Mouse (Mus musculus): ENCODE results near the gene Col23a1. TPM values are rescaled to one million over a fixed set of nuclear protein-coding genes. Genes with fewer than 3 reads are reported as not detected.

The Col23a1 gene
- polyA plus RNA-seq, 1 experiment from 2014 or later: 5.8 TPM

- no peak overlapping the region for H3K9ac ChIP-seq (replicated peaks; ENCODE audit: low read length)
- no peaks in the 10 kb centered on the region for H3K9me3 ChIP-seq (ENCODE audit: low read length)
- ATAC-seq (ENCODE audit: low FRiP score, low TSS enrichment): no peak
- H3K4me2 ChIP-seq (replicated peaks; ENCODE audit: low read depth, low read length): no peak overlapping the region
- peaks cover 91% of the 10 kb centered on the region for H3K36me3 ChIP-seq (ENCODE audit: insufficient read depth, low read length)
- WGBS: 67% methylated on average over 3 of the region's 3 CpGs
- H3K27me3 ChIP-seq (ENCODE audit: insufficient read depth, low read length): no peaks in the 10 kb centered on the region
- H3K4me3 ChIP-seq (ENCODE audit: low read length): no peak overlapping the region
- H3K27ac ChIP-seq (ENCODE audit: low read length): no peak overlapping the region
- H3K4me1 ChIP-seq (ENCODE audit: insufficient read depth, low read length): 0 out of 2 replicates have a peak, but pooled peaks cover 3% of the 10 kb centered on the region
Measured at GRCm38 (mm10) chr11:51594715-51595350, 305.1 kb downstream of the Col23a1 start.

GRCm38 (mm10) chr11:51595459-51596083, 305.9 kb downstream of the Col23a1 start:
- Histone ChIP-seq H3K36me3 (ENCODE audit: insufficient read depth, low read length) (peaks cover 94% of the 10 kb centered on the region), H3K4me3 (ENCODE audit: low read length) (no peak overlapping the region), H3K4me1 (ENCODE audit: insufficient read depth, low read length) (0 out of 2 replicates have a peak, but pooled peaks cover 3% of the 10 kb centered on the region), H3K4me2 (replicated peaks; ENCODE audit: low read depth, low read length) (no peak overlapping the region), H3K9ac (replicated peaks; ENCODE audit: low read length) (no peak overlapping the region), H3K9me3 (ENCODE audit: low read length) (no peaks in the 10 kb centered on the region), H3K27me3 (ENCODE audit: insufficient read depth, low read length) (no peaks in the 10 kb centered on the region), H3K27ac (ENCODE audit: low read length) (no peak overlapping the region)
- WGBS: 92% methylated on average over 1 of the region's 1 CpGs
- no peak for ATAC-seq (ENCODE audit: low FRiP score, low TSS enrichment)

GRCm38 (mm10) chr11:51597553-51597952, 307.8 kb downstream of the Col23a1 start:
- Histone ChIP-seq H3K27me3 (ENCODE audit: insufficient read depth, low read length) (no peaks in the 10 kb centered on the region), H3K27ac (ENCODE audit: low read length) (no peak overlapping the region), H3K4me3 (ENCODE audit: low read length) (no peak overlapping the region), H3K9ac (replicated peaks; ENCODE audit: low read length) (no peak overlapping the region), H3K4me2 (replicated peaks; ENCODE audit: low read depth, low read length) (no peak overlapping the region), H3K9me3 (ENCODE audit: low read length) (no peaks in the 10 kb centered on the region), H3K36me3 (ENCODE audit: insufficient read depth, low read length) (peaks cover 93% of the 10 kb centered on the region), H3K4me1 (ENCODE audit: insufficient read depth, low read length) (peaks cover 8% of the 10 kb centered on the region)
- ATAC-seq (ENCODE audit: low FRiP score, low TSS enrichment): no peak
- WGBS: 84% methylated on average over 2 of the region's 2 CpGs

- no peaks in the 10 kb centered on the region for H3K27me3 ChIP-seq (ENCODE audit: insufficient read depth, low read length)
- no peak overlapping the region for H3K27ac ChIP-seq (ENCODE audit: low read length)
- no peak for ATAC-seq (ENCODE audit: low FRiP score, low TSS enrichment)
- H3K36me3 ChIP-seq (ENCODE audit: insufficient read depth, low read length): peaks cover 79% of the 10 kb centered on the region
- 89% methylated on average over 3 of the region's 3 CpGs for WGBS
- no peaks in the 10 kb centered on the region for H3K9me3 ChIP-seq (ENCODE audit: low read length)
- 0 out of 2 replicates have a peak overlapping the region, but pooled peaks have one; percentile 23 for H3K9ac ChIP-seq (replicated peaks; ENCODE audit: low read length)
- H3K4me3 ChIP-seq (ENCODE audit: low read length): no peak overlapping the region
- no peak overlapping the region for H3K4me2 ChIP-seq (replicated peaks; ENCODE audit: low read depth, low read length)
- peaks cover 33% of the 10 kb centered on the region for H3K4me1 ChIP-seq (ENCODE audit: insufficient read depth, low read length)
Measured at GRCm38 (mm10) chr11:51602253-51602652, 312.5 kb downstream of the Col23a1 start.

- Histone ChIP-seq H3K36me3 (ENCODE audit: insufficient read depth, low read length) (peaks cover 44% of the 10 kb centered on the region), H3K27ac (ENCODE audit: low read length) (peak overlapping the region; percentile 96)
Measured at GRCm38 (mm10) chr11:51605602-51606446, 316.1 kb downstream of the Col23a1 start.

GRCm38 (mm10) chr11:51606447-51607095, 316.9 kb downstream of the Col23a1 start, which contains the start of gene Hnrnpab:
Gene Hnrnpab, minus strand, starts transcription at chr11:51606847.
- H3K4me3 ChIP-seq (ENCODE audit: low read length): peak within 1 kb of the TSS; percentile 96
- peak within 1 kb of the TSS; percentile 100 for H3K9ac ChIP-seq (replicated peaks; ENCODE audit: low read length)
- peaks cover 36% of the 10 kb centered on the region for H3K36me3 ChIP-seq (ENCODE audit: insufficient read depth, low read length)
- ATAC-seq (ENCODE audit: low FRiP score, low TSS enrichment): peak; percentile 94
- under 1% methylated on average over 91 of the region's 91 CpGs for WGBS
- H3K27ac ChIP-seq (ENCODE audit: low read length): peak within 1 kb of the TSS; percentile 96
- H3K9me3 ChIP-seq (ENCODE audit: low read length): no peaks in the 10 kb centered on the region
- no peaks in the 10 kb centered on the region for H3K27me3 ChIP-seq (ENCODE audit: insufficient read depth, low read length)
- H3K4me1 ChIP-seq (ENCODE audit: insufficient read depth, low read length): peaks cover 39% of the 10 kb centered on the region
- H3K4me2 ChIP-seq (replicated peaks; ENCODE audit: low read depth, low read length): peak within 1 kb of the TSS; percentile 93

More at GRCm38 (mm10) chr11:51605602-51606446, 316.1 kb downstream of the Col23a1 start:
- peak; percentile 81 for ATAC-seq (ENCODE audit: low FRiP score, low TSS enrichment)
- Histone ChIP-seq H3K4me3 (ENCODE audit: low read length) (peak overlapping the region; percentile 96), H3K9me3 (ENCODE audit: low read length) (no peaks in the 10 kb centered on the region), H3K4me1 (ENCODE audit: insufficient read depth, low read length) (peaks cover 39% of the 10 kb centered on the region), H3K27me3 (ENCODE audit: insufficient read depth, low read length) (no peaks in the 10 kb centered on the region), H3K4me2 (replicated peaks; ENCODE audit: low read depth, low read length) (peak overlapping the region; percentile 93), H3K9ac (replicated peaks; ENCODE audit: low read length) (peak overlapping the region; percentile 100)
- under 1% methylated on average over 71 of the region's 81 CpGs for WGBS

GRCm38 (mm10) chr11:51607096-51607738, 317.5 kb downstream of the Col23a1 start:
- WGBS: 6% methylated on average over 15 of the region's 15 CpGs
- Histone ChIP-seq H3K4me2 (replicated peaks; ENCODE audit: low read depth, low read length) (peak overlapping the region; percentile 85), H3K4me1 (ENCODE audit: insufficient read depth, low read length) (peaks cover 34% of the 10 kb centered on the region), H3K36me3 (ENCODE audit: insufficient read depth, low read length) (peaks cover 30% of the 10 kb centered on the region), H3K27me3 (ENCODE audit: insufficient read depth, low read length) (no peaks in the 10 kb centered on the region), H3K9ac (replicated peaks; ENCODE audit: low read length) (peak overlapping the region; percentile 100), H3K4me3 (ENCODE audit: low read length) (peak overlapping the region; percentile 96), H3K27ac (ENCODE audit: low read length) (peak overlapping the region; percentile 95), H3K9me3 (ENCODE audit: low read length) (no peaks in the 10 kb centered on the region)
- ATAC-seq (ENCODE audit: low FRiP score, low TSS enrichment): peak; percentile 59

GRCm38 (mm10) chr11:51609266-51609909, 319.7 kb downstream of the Col23a1 start:
- H3K27ac ChIP-seq (ENCODE audit: low read length): no peak overlapping the region
- H3K9ac ChIP-seq (replicated peaks; ENCODE audit: low read length): no peak overlapping the region
- no peaks in the 10 kb centered on the region for H3K27me3 ChIP-seq (ENCODE audit: insufficient read depth, low read length)
- H3K36me3 ChIP-seq (ENCODE audit: insufficient read depth, low read length): peaks cover 9% of the 10 kb centered on the region
- H3K9me3 ChIP-seq (ENCODE audit: low read length): no peaks in the 10 kb centered on the region
- 80% methylated on average over 3 of the region's 3 CpGs for WGBS
- peaks cover 16% of the 10 kb centered on the region; the same call in 1 of the 2 replicates for H3K4me1 ChIP-seq (ENCODE audit: insufficient read depth, low read length)
- no peak for ATAC-seq (ENCODE audit: low FRiP score, low TSS enrichment)
- no peak overlapping the region for H3K4me3 ChIP-seq (ENCODE audit: low read length)
- H3K4me2 ChIP-seq (replicated peaks; ENCODE audit: low read depth, low read length): no peak overlapping the region
